In genomic region chr2:155272396-155273170, GRCm38 (mm10) we compare ENCODE assay signal across 12 mouse cellular contexts.
"Had no signal": no experiment of that assay in that cellular context is flagged by ENCODE, and none has a peak within 500 bp of the region (broad histone marks: within the 10 kb centered on the region; RNA-seq: fewer than 3 reads in every experiment).

No protein-coding gene starts in this region.

- ATAC-seq: midbrain, embryonic 15.5 days had no signal

- H3K27ac ChIP-seq: kidney, postnatal 0 days; left cerebral cortex, adult 2 months; liver, embryonic 14.5 days; lung, embryonic 15.5 days; midbrain, embryonic 10.5 days; midbrain, embryonic 15.5 days; stomach, postnatal 0 days had no signal

- H3K27me3 ChIP-seq: lung, embryonic 15.5 days; midbrain, embryonic 15.5 days had no signal

- H3K36me3 ChIP-seq: lung, embryonic 15.5 days; midbrain, embryonic 15.5 days had no signal

- H3K4me3 ChIP-seq: left cerebral cortex, adult 2 months; lung, embryonic 15.5 days; megakaryocyte, embryonic 14.5 days; midbrain, embryonic 10.5 days; midbrain, embryonic 15.5 days had no signal

- H3K9me3 ChIP-seq: lung, embryonic 15.5 days; megakaryocyte, embryonic 14.5 days; midbrain, embryonic 10.5 days; midbrain, embryonic 15.5 days had no signal

- H3K4me2 ChIP-seq: liver, embryonic 11.5 days; lung, embryonic 15.5 days; midbrain, embryonic 15.5 days had no signal

- DNase-seq: kidney, postnatal 25 days; layer of hippocampus, postnatal 36 days; lung, adult 18-20 months had no signal

- H3K9ac ChIP-seq: liver, embryonic 14.5 days; lung, embryonic 15.5 days; midbrain, embryonic 15.5 days had no signal
